Mouse (Mus musculus) testis, adult 2 months (tissue): ENCODE measurements around the gene Sacs.

ENCODE experiments used
- CTCF ChIP-seq: fragments of 200-500 bp; IDR thresholded peaks from 2 replicates; pipeline ENCODE4 v1.5.1; 2012; ENCODE audit warnings: low read depth, mild to moderate bottlenecking, inconsistent platforms, low read length, moderate library complexity; ENCODE audit not compliant: control insufficient read depth, insufficient read depth, insufficient replicate concordance
- POLR2A ChIP-seq: fragments of 200-500 bp; IDR thresholded peaks from 2 replicates; pipeline ENCODE4 v1.6.1; 2012; ENCODE audit warnings: low read depth, mild to moderate bottlenecking, inconsistent platforms, low read length, moderate library complexity; ENCODE audit not compliant: control insufficient read depth

GRCm38 (mm10) chr14:61238751-61239150 is 100.5 kb downstream of the Sacs start:
- TF ChIP-seq CTCF (no peak), POLR2A (no peak)
